Mouse (Mus musculus) liver, embryonic 11.5 days (tissue): ENCODE results near the gene Spred1. TPM values are rescaled to one million over a fixed set of nuclear protein-coding genes. Genes with fewer than 3 reads are reported as not detected.

Source experiments
- ATAC-seq: fragments of 200-750 bp; cut with Nextera tagmentation; replicated peaks from 2 replicates; pipeline ENCODE4 v1.8.0; 2017; ENCODE audit warnings: moderate number of reproducible peaks, mild to moderate bottlenecking, moderate TSS enrichment, moderate library complexity; ENCODE audit not compliant: low FRiP score
- DNase-seq: peaks from one replicate; pipeline ENCODE4 v3.0.0-alpha.2; 2017; ENCODE audit warnings: low spot score
- H3K27ac ChIP-seq: fragments of 300-500 bp; sonication (generic); 2 replicates; pipeline ENCODE4 v1.5.1; 2014; ENCODE audit warnings: mild to moderate bottlenecking, low read depth, low read length, control low read depth
- H3K27me3 ChIP-seq: fragments of 300-500 bp; sonication (generic); replicated peaks from 2 replicates; pipeline ENCODE4 v1.6.1; 2014; ENCODE audit warnings: low read length, mixed read lengths; ENCODE audit not compliant: control insufficient read depth, insufficient read depth
- H3K36me3 ChIP-seq: fragments of 300-500 bp; sonication (generic); 2 replicates; pipeline ENCODE4 v1.6.1; 2014; ENCODE audit warnings: mild to moderate bottlenecking, low read length, moderate library complexity, mixed read lengths; ENCODE audit not compliant: control insufficient read depth, insufficient read depth
- H3K4me1 ChIP-seq: fragments of 300-500 bp; sonication (generic); replicated peaks from 2 replicates; pipeline ENCODE4 v1.6.1; 2014; ENCODE audit warnings: low read length, mixed read lengths; ENCODE audit not compliant: control insufficient read depth, insufficient read depth
- H3K4me2 ChIP-seq: fragments of 300-500 bp; sonication (generic); 2 replicates; pipeline ENCODE4 v1.6.1; 2014; ENCODE audit warnings: mild to moderate bottlenecking, control low read depth, moderate library complexity
- H3K4me3 ChIP-seq: fragments of 300-500 bp; sonication (generic); 2 replicates; pipeline ENCODE4 v1.5.1; 2014; ENCODE audit warnings: low read depth, low read length, control low read depth
- H3K9ac ChIP-seq: fragments of 300-500 bp; sonication (generic); 2 replicates; pipeline ENCODE4 v1.6.1; 2014; ENCODE audit warnings: low read depth, low read length, control low read depth
- H3K9me3 ChIP-seq: fragments of 300-500 bp; sonication (generic); 2 replicates; pipeline ENCODE4 v1.6.1; 2016; ENCODE audit warnings: low read length, inconsistent platforms, mixed read lengths; ENCODE audit not compliant: control insufficient read depth
- WGBS: fragments of 180-500 bp; shearing (Covaris S2); extraction: QIAGEN DNeasy Blood & Tissue Kit; methylation state at CpG from one replicate; pipeline ENCODE4 v1.1.7; 2014; 5-methylcytosine and 5-hydroxymethylcytosine counted together
- polyA plus RNA-seq: library from polyadenylated mRNA; unstranded; fragments of >200 nt; fragmentation: Nextera tagmentation; extraction: Ambion mirVana; gene quantifications from 2 replicates; pipeline ENCODE4 v1.2.1, GENCODE M21; 2014

The Spred1 gene
- polyA plus RNA-seq, 1 experiment from 2014 or later, result 7.7 TPM

GRCm38 (mm10) chr2:117110355-117110866, 10.8 kb upstream of the Spred1 start:
- Histone ChIP-seq H3K4me2 (no peak overlapping the region), H3K9ac (no peak overlapping the region), H3K27me3 (no peaks in the 10 kb centered on the region), H3K4me3 (no peak overlapping the region), H3K4me1 (no peaks in the 10 kb centered on the region), H3K27ac (no peak overlapping the region), H3K36me3 (no peaks in the 10 kb centered on the region), H3K9me3 (no peaks in the 10 kb centered on the region)
- DNase-seq, result no peak
- WGBS, result 80% methylated on average over 6 of the region's 6 CpGs
- no peak for ATAC-seq

GRCm38 (mm10) chr2:117113262-117113661, 7.9 kb upstream of the Spred1 start:
- Histone ChIP-seq H3K27ac (no peak overlapping the region), H3K4me2 (no peak overlapping the region), H3K36me3 (no peaks in the 10 kb centered on the region), H3K4me1 (no peaks in the 10 kb centered on the region), H3K9ac (no peak overlapping the region), H3K27me3 (no peaks in the 10 kb centered on the region), H3K4me3 (no peak overlapping the region), H3K9me3 (no peaks in the 10 kb centered on the region)
- ATAC-seq, result no peak
- WGBS, result 75% methylated on average over 2 of the region's 2 CpGs
- no peak for DNase-seq

GRCm38 (mm10) chr2:117113762-117114161, 7.4 kb upstream of the Spred1 start:
- Histone ChIP-seq H3K27ac (no peak overlapping the region), H3K4me1 (no peaks in the 10 kb centered on the region), H3K9me3 (no peaks in the 10 kb centered on the region), H3K4me3 (no peak overlapping the region), H3K27me3 (no peaks in the 10 kb centered on the region), H3K36me3 (no peaks in the 10 kb centered on the region), H3K9ac (no peak overlapping the region), H3K4me2 (no peak overlapping the region)
- DNase-seq (no peak), ATAC-seq (no peak)
- WGBS, result 70% methylated on average over 4 of the region's 4 CpGs

GRCm38 (mm10) chr2:117118516-117118915, 2.7 kb upstream of the Spred1 start:
- Histone ChIP-seq H3K4me1 (peaks cover 5% of the 10 kb centered on the region; the same call in 1 of the 2 replicates), H3K9ac (no peak overlapping the region), H3K27me3 (no peaks in the 10 kb centered on the region), H3K4me2 (no peak overlapping the region), H3K27ac (no peak overlapping the region), H3K9me3 (no peaks in the 10 kb centered on the region), H3K4me3 (no peak overlapping the region), H3K36me3 (no peaks in the 10 kb centered on the region)
- no peak for ATAC-seq
- WGBS, result 70% methylated on average over 2 of the region's 2 CpGs
- no peak for DNase-seq

- peak; percentile 62 for DNase-seq
- Histone ChIP-seq H3K27ac (peak overlapping the region; percentile 82), H3K27me3 (no peaks in the 10 kb centered on the region), H3K9me3 (no peaks in the 10 kb centered on the region), H3K4me3 (peak overlapping the region; percentile 89), H3K9ac (peak overlapping the region; percentile 92), H3K36me3 (no peaks in the 10 kb centered on the region), H3K4me2 (peak overlapping the region; percentile 87), H3K4me1 (peaks cover 8% of the 10 kb centered on the region)
- WGBS, result 8% methylated on average over 30 of the region's 30 CpGs
- peak; percentile 21 for ATAC-seq
These were observed 1.6 kb upstream of the Spred1 start for GRCm38 (mm10) chr2:117119291-117120245.

- Histone ChIP-seq H3K4me3 (peak overlapping the region; percentile 89), H3K9ac (peak overlapping the region; percentile 92), H3K4me2 (peak overlapping the region; percentile 87), H3K4me1 (peaks cover 8% of the 10 kb centered on the region), H3K9me3 (no peaks in the 10 kb centered on the region), H3K27ac (peak overlapping the region; percentile 82), H3K27me3 (no peaks in the 10 kb centered on the region), H3K36me3 (no peaks in the 10 kb centered on the region)
- ATAC-seq (peak; percentile 72), DNase-seq (peak; percentile 87)
- WGBS, result under 1% methylated on average over 100 of the region's 101 CpGs
These were observed 645 bp upstream of the Spred1 start for GRCm38 (mm10) chr2:117120246-117121211.

- Histone ChIP-seq H3K9me3 (no peaks in the 10 kb centered on the region), H3K36me3 (no peaks in the 10 kb centered on the region), H3K9ac (peak overlapping the region; percentile 92), H3K4me2 (peak overlapping the region; percentile 87), H3K4me1 (peaks cover 8% of the 10 kb centered on the region), H3K27ac (peak overlapping the region; percentile 82; the same call in 1 of the 2 replicates), H3K4me3 (peak overlapping the region; percentile 89), H3K27me3 (no peaks in the 10 kb centered on the region)
- under 1% methylated on average over 19 of the region's 19 CpGs for WGBS
- ATAC-seq (no peak), DNase-seq (no peak)
These were observed 921 bp downstream of the Spred1 start for GRCm38 (mm10) chr2:117121984-117122605.
